Mouse (Mus musculus) lung, embryonic 16.5 days (tissue): ENCODE measurements around the gene Jmjd6. TPM values are rescaled to one million over a fixed set of nuclear protein-coding genes. Genes with fewer than 3 reads are reported as not detected.

ENCODE experiments used
- ATAC-seq: fragments of 200-750 bp; cut with Nextera tagmentation; 2 replicates; pipeline ENCODE4 v1.8.0; 2017; ENCODE audit warnings: low read depth, mild to moderate bottlenecking, moderate library complexity
- H3K27ac ChIP-seq: fragments of 300-500 bp; sonication (generic); 2 replicates; pipeline ENCODE4 v1.5.1; 2014; ENCODE audit warnings: mild to moderate bottlenecking, control low read depth, low read length
- H3K27me3 ChIP-seq: fragments of 300-500 bp; sonication (generic); 2 replicates; pipeline ENCODE4 v1.6.1; 2014; ENCODE audit warnings: low read depth, low read length, mixed read lengths; ENCODE audit not compliant: control insufficient read depth, insufficient read depth
- H3K36me3 ChIP-seq: fragments of 300-500 bp; sonication (generic); 2 replicates; pipeline ENCODE4 v1.6.1; 2014; ENCODE audit warnings: low read length; ENCODE audit not compliant: control insufficient read depth, insufficient read depth
- H3K4me1 ChIP-seq: fragments of 300-500 bp; sonication (generic); replicated peaks from 2 replicates; pipeline ENCODE4 v1.6.1; 2014; ENCODE audit warnings: low read length, mixed read lengths; ENCODE audit not compliant: control insufficient read depth, insufficient read depth
- H3K4me2 ChIP-seq: fragments of 300-500 bp; sonication (generic); 2 replicates; pipeline ENCODE4 v1.6.1; 2014; ENCODE audit warnings: low read depth, low read length, control low read depth
- H3K4me3 ChIP-seq: fragments of 300-500 bp; sonication (generic); 2 replicates; pipeline ENCODE4 v1.5.1; 2014; ENCODE audit warnings: mild to moderate bottlenecking, low read length, control low read depth
- H3K9ac ChIP-seq: fragments of 300-500 bp; sonication (generic); 2 replicates; pipeline ENCODE4 v1.6.1; 2014; ENCODE audit warnings: low read length, control low read depth
- H3K9me3 ChIP-seq: fragments of 300-500 bp; sonication (generic); 2 replicates; pipeline ENCODE4 v1.6.1; 2016; ENCODE audit warnings: low read length; ENCODE audit not compliant: control insufficient read depth
- WGBS: fragments of 180-500 bp; shearing (Covaris S2); extraction: QIAGEN DNeasy Blood & Tissue Kit; methylation state at CpG from one replicate; pipeline ENCODE4 v1.1.7; 2014; 5-methylcytosine and 5-hydroxymethylcytosine counted together
- polyA plus RNA-seq: library from polyadenylated mRNA; unstranded; fragments of >200 nt; fragmentation: Nextera tagmentation; extraction: Ambion mirVana; gene quantifications from 2 replicates; pipeline ENCODE4 v1.2.1, GENCODE M21; 2015

Jmjd6 gene
- polyA plus RNA-seq, 1 experiment from 2014 or later = 60.8 TPM

- Histone ChIP-seq H3K27me3 (no peaks in the 10 kb centered on the region; the same call in 1 of the 2 replicates), H3K36me3 (no peaks in the 10 kb centered on the region), H3K27ac (peak overlapping the region; percentile 97), H3K4me3 (no peak overlapping the region), H3K9me3 (no peaks in the 10 kb centered on the region), H3K9ac (0 out of 2 replicates have a peak overlapping the region, but pooled peaks have one; percentile 50), H3K4me2 (no peak overlapping the region), H3K4me1 (peaks cover 42% of the 10 kb centered on the region)
- WGBS = 76% methylated on average over 13 of the region's 13 CpGs
- ATAC-seq = no peak
These were observed 29.6 kb downstream of the Jmjd6 start for GRCm38 (mm10) chr11:116813610-116814009.

GRCm38 (mm10) chr11:116812793-116813529 lies 30.3 kb downstream of the Jmjd6 start:
- no peak overlapping the region for H3K4me3 ChIP-seq
- H3K4me2 ChIP-seq = no peak overlapping the region
- H3K36me3 ChIP-seq = no peaks in the 10 kb centered on the region
- peaks cover 43% of the 10 kb centered on the region for H3K4me1 ChIP-seq
- 43% methylated on average over 21 of the region's 21 CpGs for WGBS
- H3K9ac ChIP-seq = no peak overlapping the region; the same call in 1 of the 2 replicates
- ATAC-seq = no peak
- no peaks in the 10 kb centered on the region; the same call in 1 of the 2 replicates for H3K27me3 ChIP-seq
- peak overlapping the region; percentile 97 for H3K27ac ChIP-seq
- no peaks in the 10 kb centered on the region for H3K9me3 ChIP-seq

GRCm38 (mm10) chr11:116810983-116811901 lies 32.0 kb downstream of the Jmjd6 start:
- WGBS = 12% methylated on average over 29 of the region's 32 CpGs
- no peaks in the 10 kb centered on the region for H3K36me3 ChIP-seq
- ATAC-seq = peak; percentile 70
- peak overlapping the region; percentile 58 for H3K4me2 ChIP-seq
- H3K9me3 ChIP-seq = no peaks in the 10 kb centered on the region
- peak overlapping the region; percentile 72 for H3K27ac ChIP-seq
- H3K4me1 ChIP-seq = peaks cover 48% of the 10 kb centered on the region
- peak overlapping the region; percentile 40 for H3K4me3 ChIP-seq
- peak overlapping the region; percentile 51 for H3K9ac ChIP-seq
- no peaks in the 10 kb centered on the region; the same call in 1 of the 2 replicates for H3K27me3 ChIP-seq

- ATAC-seq = no peak
- Histone ChIP-seq H3K4me1 (peaks cover 48% of the 10 kb centered on the region), H3K4me3 (no peak overlapping the region), H3K36me3 (no peaks in the 10 kb centered on the region), H3K27ac (no peak overlapping the region), H3K27me3 (no peaks in the 10 kb centered on the region; the same call in 1 of the 2 replicates), H3K9ac (no peak overlapping the region), H3K4me2 (no peak overlapping the region), H3K9me3 (no peaks in the 10 kb centered on the region)
- WGBS = 79% methylated on average over 11 of the region's 11 CpGs
These were observed 32.7 kb downstream of the Jmjd6 start for GRCm38 (mm10) chr11:116810528-116810927.

GRCm38 (mm10) chr11:116809520-116809919 lies 33.7 kb downstream of the Jmjd6 start:
- Histone ChIP-seq H3K27ac (no peak overlapping the region), H3K4me3 (no peak overlapping the region), H3K4me1 (peaks cover 39% of the 10 kb centered on the region), H3K9ac (no peak overlapping the region), H3K4me2 (no peak overlapping the region), H3K27me3 (no peaks in the 10 kb centered on the region; the same call in 1 of the 2 replicates), H3K9me3 (no peaks in the 10 kb centered on the region), H3K36me3 (no peaks in the 10 kb centered on the region)
- 77% methylated on average over 8 of the region's 8 CpGs for WGBS
- ATAC-seq = no peak

- H3K27me3 ChIP-seq = no peaks in the 10 kb centered on the region; the same call in 1 of the 2 replicates
- H3K27ac ChIP-seq = no peak overlapping the region
- 78% methylated on average over 11 of the region's 11 CpGs for WGBS
- H3K4me3 ChIP-seq = no peak overlapping the region
- no peaks in the 10 kb centered on the region for H3K9me3 ChIP-seq
- ATAC-seq = no peak
- H3K4me2 ChIP-seq = no peak overlapping the region
- H3K4me1 ChIP-seq = peaks cover 33% of the 10 kb centered on the region
- H3K9ac ChIP-seq = peak overlapping the region; percentile 28; the same call in 1 of the 2 replicates
- no peaks in the 10 kb centered on the region for H3K36me3 ChIP-seq
These were observed 34.3 kb downstream of the Jmjd6 start for GRCm38 (mm10) chr11:116808811-116809395.

- WGBS = 13% methylated on average over 7 of the region's 7 CpGs
- peak; percentile 46 for ATAC-seq
These were observed 35.2 kb downstream of the Jmjd6 start for GRCm38 (mm10) chr11:116807938-116808606.

GRCm38 (mm10) chr11:116807526-116807925 lies 35.7 kb downstream of the Jmjd6 start:
- Histone ChIP-seq H3K27me3 (no peaks in the 10 kb centered on the region; the same call in 1 of the 2 replicates), H3K9me3 (no peaks in the 10 kb centered on the region), H3K4me3 (no peak overlapping the region), H3K27ac (peak overlapping the region; percentile 62; the same call in 1 of the 2 replicates), H3K36me3 (no peaks in the 10 kb centered on the region), H3K9ac (no peak overlapping the region), H3K4me1 (peaks cover 19% of the 10 kb centered on the region), H3K4me2 (no peak overlapping the region)
- WGBS = 61% methylated on average over 3 of the region's 3 CpGs
- no peak for ATAC-seq

More at GRCm38 (mm10) chr11:116807938-116808606, 35.2 kb downstream of the Jmjd6 start:
- Histone ChIP-seq H3K4me3 (no peak overlapping the region), H3K4me1 (peaks cover 24% of the 10 kb centered on the region), H3K4me2 (no peak overlapping the region), H3K36me3 (no peaks in the 10 kb centered on the region), H3K27ac (peak overlapping the region; percentile 62; the same call in 1 of the 2 replicates), H3K9ac (no peak overlapping the region; the same call in 1 of the 2 replicates), H3K9me3 (no peaks in the 10 kb centered on the region), H3K27me3 (no peaks in the 10 kb centered on the region; the same call in 1 of the 2 replicates)
